Mouse (Mus musculus): ENCODE data around the gene Plcg1.

Plcg1 gene

GRCm38 (mm10) chr2:160771325-160772276 lies 40.5 kb downstream of the Plcg1 start:
- DNase-seq, result no peak

GRCm38 (mm10) chr2:160778034-160778433 lies 46.9 kb downstream of the Plcg1 start:
- no peak for DNase-seq

- DNase-seq, result no peak
These were observed 49.2 kb downstream of the Plcg1 start for GRCm38 (mm10) chr2:160780154-160780833.

GRCm38 (mm10) chr2:160780834-160781219 lies 49.7 kb downstream of the Plcg1 start:
- DNase-seq, result no peak

GRCm38 (mm10) chr2:160786333-160786732 lies 55.2 kb downstream of the Plcg1 start:
- DNase-seq, result no peak

- no peak for DNase-seq
These were observed 57.9 kb downstream of the Plcg1 start for GRCm38 (mm10) chr2:160789046-160789445.

- no peak for DNase-seq
These were observed 58.6 kb downstream of the Plcg1 start for GRCm38 (mm10) chr2:160789741-160790140.

GRCm38 (mm10) chr2:160793117-160793516 lies 62.0 kb downstream of the Plcg1 start:
- no peak for DNase-seq

GRCm38 (mm10) chr2:160796973-160797372 lies 65.9 kb downstream of the Plcg1 start:
- peak in 1 of 2 experiments; percentile 31 for DNase-seq

- no peak for DNase-seq
These were observed 67.1 kb downstream of the Plcg1 start for GRCm38 (mm10) chr2:160798206-160798605.

GRCm38 (mm10) chr2:160800967-160801366 lies 69.9 kb downstream of the Plcg1 start:
- DNase-seq, result no peak

GRCm38 (mm10) chr2:160802326-160802725 lies 71.2 kb downstream of the Plcg1 start:
- no peak for DNase-seq

- no peak for DNase-seq
These were observed 73.9 kb downstream of the Plcg1 start for GRCm38 (mm10) chr2:160804794-160805527.

GRCm38 (mm10) chr2:160806091-160806521 lies 75.0 kb downstream of the Plcg1 start:
- DNase-seq, result no peak

GRCm38 (mm10) chr2:160810376-160810775 lies 79.3 kb downstream of the Plcg1 start:
- DNase-seq, result no peak

GRCm38 (mm10) chr2:160810802-160811201 lies 79.7 kb downstream of the Plcg1 start:
- no peak for DNase-seq

All from thymus, adult 18-20 months (tissue).